Mouse (Mus musculus): Measurements from ENCODE around the gene Plscr1. TPM values are rescaled to one million over a fixed set of nuclear protein-coding genes. Genes with fewer than 3 reads are reported as not detected.

Gene Plscr1
- total RNA-seq, 4 experiments from 2014 or later: 10.2 to 13.0 (median 11.6) TPM

DNA sequence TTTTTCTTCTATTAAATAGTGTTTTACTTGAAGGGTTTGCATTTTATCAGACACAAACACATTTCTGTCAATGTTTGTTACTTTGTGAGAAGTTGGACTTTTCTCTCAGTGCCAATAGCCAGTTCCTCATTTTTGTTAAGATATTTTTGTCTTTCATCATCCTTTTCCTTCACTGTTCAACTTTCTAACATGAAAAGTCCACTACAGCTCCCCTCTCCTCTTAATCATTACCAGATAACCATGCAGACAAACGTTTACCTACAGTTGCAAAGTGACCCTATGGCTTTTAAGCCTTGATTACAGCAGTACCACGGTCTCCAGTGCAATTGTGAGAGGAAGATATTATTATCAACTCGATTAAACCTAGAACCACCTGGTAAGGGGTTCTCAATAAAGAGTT, 51.7 kb downstream of the Plscr1 start:
- no peak for DNase-seq (ENCODE audit: low spot score)

DNA sequence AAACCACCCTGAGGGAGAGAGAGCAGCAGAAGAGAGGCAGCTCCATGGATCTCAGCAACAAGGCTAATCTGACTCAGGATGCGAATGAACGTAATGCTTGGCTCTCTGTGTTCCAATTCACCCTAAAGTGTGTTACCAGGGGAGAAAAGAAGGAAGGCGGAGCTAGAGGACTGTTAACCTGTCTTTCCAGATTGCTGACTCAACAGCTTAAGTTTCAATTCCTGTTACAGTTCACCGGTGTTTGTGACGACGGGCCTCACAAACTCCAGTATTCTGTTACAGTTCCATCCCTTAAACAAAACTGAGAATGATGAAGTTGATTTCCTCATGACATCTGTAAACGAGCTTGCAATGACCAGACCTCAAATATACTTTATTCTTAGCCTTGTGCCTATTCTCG, 55.5 kb downstream of the Plscr1 start:
- DNase-seq (ENCODE audit: low spot score): no peak

DNA sequence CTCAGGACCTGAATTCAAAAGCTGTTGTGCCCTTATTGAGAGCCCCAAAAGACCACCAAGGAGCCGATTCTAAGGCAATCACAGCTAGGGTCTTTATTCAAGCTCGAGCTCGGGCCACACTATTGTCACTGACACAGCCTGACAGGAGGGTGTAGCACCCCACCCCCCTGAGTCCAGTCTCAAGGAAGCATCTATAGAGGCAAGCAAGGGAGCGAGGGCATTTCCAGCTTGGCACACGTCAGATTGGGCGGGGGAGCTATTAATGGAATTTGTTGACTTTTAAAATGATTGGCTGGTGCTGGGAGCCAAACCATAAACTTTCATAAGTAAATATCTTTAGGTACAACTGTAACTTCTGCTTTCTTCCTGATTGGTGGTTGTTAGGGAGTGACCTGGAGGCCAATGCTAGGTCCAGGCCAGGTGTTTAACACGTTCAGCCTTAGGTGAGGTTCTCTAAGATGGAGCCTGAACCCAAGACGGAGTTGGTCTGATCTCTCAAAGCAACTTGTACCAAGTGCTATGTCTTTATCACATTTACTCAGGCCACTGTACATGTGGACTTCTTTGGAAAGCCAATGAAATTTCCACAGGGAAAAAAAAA, 56.2 kb downstream of the Plscr1 start:
- DNase-seq (ENCODE audit: low spot score): no peak

DNA sequence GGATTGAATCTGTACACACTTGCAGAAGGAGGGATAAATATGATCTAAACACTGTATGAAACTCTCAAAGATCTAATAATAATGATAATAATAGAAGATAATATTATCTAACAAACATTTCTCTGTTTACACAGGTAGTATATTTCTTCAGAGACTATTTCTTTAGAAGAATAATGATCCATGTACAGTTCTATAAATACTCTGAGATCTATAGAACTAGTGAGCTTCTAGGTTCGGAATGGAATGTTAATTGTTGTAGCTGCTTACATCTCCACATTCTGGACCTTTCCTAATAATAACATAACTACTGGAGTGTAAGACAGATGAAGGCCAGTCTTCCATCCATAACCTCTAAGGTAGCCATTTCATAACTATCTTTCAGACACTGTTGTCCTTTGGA, 59.5 kb downstream of the Plscr1 start, which contains the start of gene 1700057G04Rik:
Gene 1700057G04Rik (plus strand): TSS at position 301 of the 400 bp plus-strand sequence.
- DNase-seq (ENCODE audit: low spot score): no peak

DNA sequence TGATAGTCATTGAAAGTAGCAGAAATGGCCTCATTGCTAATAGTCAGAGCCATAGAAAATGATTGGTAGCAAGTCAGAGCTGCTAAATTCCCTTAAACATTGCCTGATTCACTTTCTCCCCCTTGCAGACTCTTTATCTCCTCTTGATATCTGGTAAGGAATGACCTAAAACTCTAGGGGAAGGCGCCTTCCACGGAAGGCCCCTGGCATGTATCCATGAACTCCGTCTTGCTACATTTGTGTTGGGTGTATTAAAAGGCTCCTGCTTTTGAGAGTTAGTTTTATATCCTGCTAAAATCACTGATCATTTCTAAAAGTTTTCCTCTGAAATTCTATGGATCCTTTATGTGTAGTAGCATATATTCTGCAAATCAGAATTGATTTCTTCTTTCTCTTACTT, 67.2 kb downstream of the Plscr1 start:
- DNase-seq (ENCODE audit: low spot score): no peak

Small RNA genes within 50 kb of the gene (microRNA-seq; reads per million reads assigned to microRNA genes)
- gene Mir6386: not detected

Other genes starting within 250 kb of the Plscr1 start
- not detected for gene Plscr5, start 56.8 kb upstream of the Plscr1 start, total RNA-seq (2022)
- gene Plscr2, start 25.9 kb downstream of the Plscr1 start, total RNA-seq (2022): 10 to 100 TPM; 21.5 to 33.4 (median 26.9) TPM
- not detected for gene 1700057G04Rik, start 59.6 kb downstream of the Plscr1 start, total RNA-seq (2022)
- gene Plscr4, start 207.6 kb downstream of the Plscr1 start, total RNA-seq (2022): 1 to 10 TPM; 7.0 to 9.2 (median 7.7) TPM

Measured in heart, adult 8-10 months (tissue).